Mouse (Mus musculus) liver, embryonic 16.5 days (tissue): ENCODE measurements at regions not wholly inside any gene's neighbourhood (a gene's known extent, or its start where the extent isn't known, plus 50 kb on each side); places are given as distances from the start of the nearest gene placed in this dataset.

Source experiments
- ATAC-seq: fragments of 200-750 bp; cut with Nextera tagmentation; 2 replicates; pipeline ENCODE4 v1.8.0; 2017; ENCODE audit warnings: low read depth, mild to moderate bottlenecking, moderate number of reproducible peaks, moderate library complexity
- H3K27ac ChIP-seq: fragments of 300-500 bp; sonication (generic); 2 replicates; pipeline ENCODE4 v1.5.1; 2014; ENCODE audit warnings: mild to moderate bottlenecking, low read length
- H3K27me3 ChIP-seq: fragments of 300-500 bp; sonication (generic); 2 replicates; pipeline ENCODE4 v1.6.1; 2014; ENCODE audit warnings: low read depth, low read length, mixed read lengths; ENCODE audit not compliant: control insufficient read depth, insufficient read depth
- H3K36me3 ChIP-seq: fragments of 300-500 bp; sonication (generic); 2 replicates; pipeline ENCODE4 v1.6.1; 2014; ENCODE audit warnings: mild to moderate bottlenecking; ENCODE audit not compliant: control insufficient read depth, insufficient read depth
- H3K4me1 ChIP-seq: fragments of 300-500 bp; sonication (generic); 2 replicates; pipeline ENCODE4 v1.6.1; 2014; ENCODE audit warnings: low read depth, low read length, mixed read lengths; ENCODE audit not compliant: control insufficient read depth
- H3K4me2 ChIP-seq: fragments of 300-500 bp; sonication (generic); 2 replicates; pipeline ENCODE4 v1.6.1; 2014; ENCODE audit warnings: low read depth, low read length, mixed read lengths
- H3K4me3 ChIP-seq: fragments of 300-500 bp; sonication (generic); 2 replicates; pipeline ENCODE4 v1.5.1; 2014; ENCODE audit warnings: low read depth, mild to moderate bottlenecking, low read length
- H3K9ac ChIP-seq: fragments of 300-500 bp; sonication (generic); 2 replicates; pipeline ENCODE4 v1.6.1; 2014; ENCODE audit warnings: low read depth, low read length
- H3K9me3 ChIP-seq: fragments of 300-500 bp; sonication (generic); replicated peaks from 2 replicates; pipeline ENCODE4 v1.6.1; 2016; ENCODE audit warnings: low read length; ENCODE audit not compliant: control insufficient read depth
- WGBS: fragments of 180-500 bp; shearing (Covaris S2); extraction: QIAGEN DNeasy Blood & Tissue Kit; methylation state at CpG from one replicate; pipeline ENCODE4 v1.1.7; 2014; ENCODE audit not compliant: insufficient replicate concordance; 5-methylcytosine and 5-hydroxymethylcytosine counted together

- H3K9me3 ChIP-seq, result peaks cover 2% of the 10 kb centered on the region
- H3K4me3 ChIP-seq, result no peak overlapping the region
- no peak overlapping the region for H3K9ac ChIP-seq
- no peak overlapping the region for H3K4me2 ChIP-seq
- H3K4me1 ChIP-seq, result no peaks in the 10 kb centered on the region
- 30% methylated on average over 2 of the region's 2 CpGs for WGBS
- no peaks in the 10 kb centered on the region for H3K27me3 ChIP-seq
- no peak for ATAC-seq
- H3K36me3 ChIP-seq, result no peaks in the 10 kb centered on the region
- no peak overlapping the region for H3K27ac ChIP-seq
Observed at GRCm38 (mm10) chr17:67473137-67473536, 118.9 kb upstream of the Ptprm start.

- Histone ChIP-seq H3K9ac (no peak overlapping the region), H3K27me3 (no peaks in the 10 kb centered on the region), H3K36me3 (no peaks in the 10 kb centered on the region), H3K4me3 (no peak overlapping the region), H3K4me1 (no peaks in the 10 kb centered on the region), H3K4me2 (no peak overlapping the region), H3K27ac (no peak overlapping the region), H3K9me3 (no peaks in the 10 kb centered on the region)
- 51% methylated on average over 4 of the region's 4 CpGs for whole genome bisulfite sequencing
- no peak for ATAC-seq
Observed at GRCm38 (mm10) chr17:67458851-67459421, 104.7 kb upstream of the Ptprm start.

- Histone ChIP-seq H3K4me2 (no peak overlapping the region), H3K27ac (no peak overlapping the region), H3K27me3 (no peaks in the 10 kb centered on the region), H3K9ac (no peak overlapping the region), H3K4me3 (no peak overlapping the region), H3K4me1 (no peaks in the 10 kb centered on the region), H3K9me3 (no peaks in the 10 kb centered on the region; the same call in 1 of the 2 replicates), H3K36me3 (no peaks in the 10 kb centered on the region)
- 72% methylated on average over 13 of the region's 13 CpGs for WGBS
- ATAC-seq, result no peak
Observed at GRCm38 (mm10) chr17:67451966-67452365, 97.7 kb upstream of the Ptprm start.

- WGBS, result 26% methylated on average over 2 of the region's 2 CpGs
- Histone ChIP-seq H3K27me3 (no peaks in the 10 kb centered on the region), H3K4me1 (no peaks in the 10 kb centered on the region), H3K9ac (no peak overlapping the region), H3K36me3 (no peaks in the 10 kb centered on the region), H3K9me3 (no peaks in the 10 kb centered on the region; the same call in 1 of the 2 replicates), H3K4me3 (no peak overlapping the region), H3K27ac (no peak overlapping the region), H3K4me2 (no peak overlapping the region)
- ATAC-seq, result no peak
Observed at GRCm38 (mm10) chr17:67451081-67451480, 96.8 kb upstream of the Ptprm start.

GRCm38 (mm10) chr17:67450021-67450420 is 95.8 kb upstream of the Ptprm start:
- no peak overlapping the region for H3K4me3 ChIP-seq
- ATAC-seq, result no peak
- 68% methylated on average over 5 of the region's 5 CpGs for WGBS

GRCm38 (mm10) chr17:67445986-67446385 is 91.7 kb upstream of the Ptprm start:
- H3K9me3 ChIP-seq, result no peaks in the 10 kb centered on the region; the same call in 1 of the 2 replicates
- H3K27me3 ChIP-seq, result no peaks in the 10 kb centered on the region
- no peaks in the 10 kb centered on the region for H3K4me1 ChIP-seq
- no peak for ATAC-seq
- no peaks in the 10 kb centered on the region for H3K36me3 ChIP-seq
- no peak overlapping the region for H3K9ac ChIP-seq
- H3K27ac ChIP-seq, result no peak overlapping the region
- no peak overlapping the region for H3K4me2 ChIP-seq
- H3K4me3 ChIP-seq, result no peak overlapping the region

More at GRCm38 (mm10) chr17:67450021-67450420, 95.8 kb upstream of the Ptprm start:
- Histone ChIP-seq H3K36me3 (no peaks in the 10 kb centered on the region), H3K9me3 (no peaks in the 10 kb centered on the region; the same call in 1 of the 2 replicates), H3K27ac (no peak overlapping the region), H3K27me3 (no peaks in the 10 kb centered on the region), H3K4me2 (no peak overlapping the region), H3K4me1 (no peaks in the 10 kb centered on the region), H3K9ac (no peak overlapping the region)

- no peaks in the 10 kb centered on the region for H3K36me3 ChIP-seq
- no peaks in the 10 kb centered on the region for H3K4me1 ChIP-seq
- H3K9me3 ChIP-seq, result no peaks in the 10 kb centered on the region; the same call in 1 of the 2 replicates
- no peaks in the 10 kb centered on the region for H3K27me3 ChIP-seq
- WGBS, result 69% methylated on average over 2 of the region's 2 CpGs
- H3K27ac ChIP-seq, result no peak overlapping the region
- H3K4me2 ChIP-seq, result no peak overlapping the region
- H3K4me3 ChIP-seq, result no peak overlapping the region
- ATAC-seq, result no peak
- H3K9ac ChIP-seq, result no peak overlapping the region
Observed at GRCm38 (mm10) chr17:67440961-67441360, 86.7 kb upstream of the Ptprm start.

- WGBS, result 60% methylated on average over 4 of the region's 4 CpGs
- Histone ChIP-seq H3K27ac (no peak overlapping the region), H3K27me3 (no peaks in the 10 kb centered on the region), H3K9me3 (no peaks in the 10 kb centered on the region), H3K36me3 (no peaks in the 10 kb centered on the region), H3K4me3 (no peak overlapping the region), H3K9ac (no peak overlapping the region), H3K4me2 (no peak overlapping the region), H3K4me1 (no peaks in the 10 kb centered on the region)
- ATAC-seq, result no peak
Observed at GRCm38 (mm10) chr17:67419956-67420711, 65.9 kb upstream of the Ptprm start.

- 69% methylated on average over 8 of the region's 8 CpGs for WGBS
- Histone ChIP-seq H3K27ac (no peak overlapping the region), H3K27me3 (no peaks in the 10 kb centered on the region), H3K9me3 (no peaks in the 10 kb centered on the region), H3K4me3 (no peak overlapping the region), H3K36me3 (no peaks in the 10 kb centered on the region), H3K4me1 (no peaks in the 10 kb centered on the region), H3K4me2 (no peak overlapping the region), H3K9ac (no peak overlapping the region)
- ATAC-seq, result no peak
Observed at GRCm38 (mm10) chr17:67412546-67413250, 58.4 kb upstream of the Ptprm start.
